Mouse (Mus musculus): ENCODE results near the gene Zswim4.

Zswim4 gene

GRCm38 (mm10) chr8:84180530-84181190 lies 56.2 kb downstream of the Zswim4 start:
- DNase-seq, result no peak

DNA sequence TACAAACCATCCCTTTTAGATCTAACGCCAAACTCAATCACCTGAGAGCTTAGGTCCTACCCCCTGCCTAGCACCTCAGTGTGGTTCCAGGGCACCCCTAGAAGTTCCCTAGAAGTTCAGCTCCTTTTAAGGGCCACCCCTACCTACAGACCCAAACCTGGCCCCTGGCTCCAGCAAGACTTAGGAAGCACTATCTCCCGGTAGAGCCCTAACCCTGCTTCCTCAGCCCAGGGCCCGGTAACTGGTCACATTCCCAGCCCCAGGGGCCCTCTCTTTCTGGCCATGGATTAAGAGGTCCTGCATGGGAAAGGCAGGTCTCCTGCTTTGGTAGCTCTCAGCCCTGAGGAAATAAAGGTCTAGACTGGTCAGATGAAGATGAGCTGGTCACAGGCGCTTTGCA lies 56.9 kb downstream of the Zswim4 start:
- no peak for DNase-seq

- no peak for DNase-seq
These were observed 58.3 kb downstream of the Zswim4 start for GRCm38 (mm10) chr8:84178592-84178991.

DNA sequence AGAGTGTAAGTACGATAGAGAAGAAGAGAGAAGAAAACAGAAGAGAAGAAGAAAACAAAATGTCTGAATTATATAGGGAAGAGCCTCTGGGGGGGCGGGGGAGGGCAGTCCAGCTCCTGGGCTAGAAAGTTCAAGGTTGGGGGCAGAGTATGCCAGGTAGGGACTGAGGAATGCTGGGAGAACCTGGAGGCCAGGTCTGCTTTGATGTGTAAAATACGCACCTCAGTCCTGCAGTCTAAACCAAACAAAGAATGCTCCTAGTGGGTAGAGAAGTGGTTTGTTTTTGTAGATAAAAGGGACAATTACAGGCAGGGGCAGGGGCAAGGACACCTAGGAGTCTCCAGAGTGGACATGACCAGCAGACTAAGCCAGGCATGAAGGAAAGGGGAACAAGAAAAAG lies 59.5 kb downstream of the Zswim4 start:
- no peak for DNase-seq

DNA sequence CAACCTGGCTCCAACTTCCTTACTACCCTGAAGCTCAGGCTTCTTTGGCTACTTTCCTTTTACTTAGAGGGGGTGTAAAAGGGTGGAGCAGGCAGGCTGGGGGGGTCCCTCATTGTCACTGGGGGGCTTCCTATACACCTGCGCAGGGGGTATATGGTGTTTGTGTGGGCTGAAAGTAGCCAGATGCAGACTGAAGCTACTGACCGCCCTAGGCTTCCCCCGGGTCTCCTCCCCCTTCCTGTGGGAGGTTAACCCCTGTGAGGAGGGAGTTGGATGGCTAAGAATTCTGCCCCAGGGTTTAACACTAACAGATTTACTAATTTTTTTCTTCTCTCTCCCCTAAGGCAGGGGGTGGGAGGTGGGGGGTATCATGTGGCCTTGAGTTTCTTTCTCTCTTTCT lies 60.3 kb downstream of the Zswim4 start:
- no peak for DNase-seq

GRCm38 (mm10) chr8:84173861-84174260 lies 63.0 kb downstream of the Zswim4 start:
- DNase-seq, result peak in 1 of 2 experiments; percentile 17

- no peak for DNase-seq
These were observed 66.8 kb downstream of the Zswim4 start for GRCm38 (mm10) chr8:84170096-84170495.

DNA sequence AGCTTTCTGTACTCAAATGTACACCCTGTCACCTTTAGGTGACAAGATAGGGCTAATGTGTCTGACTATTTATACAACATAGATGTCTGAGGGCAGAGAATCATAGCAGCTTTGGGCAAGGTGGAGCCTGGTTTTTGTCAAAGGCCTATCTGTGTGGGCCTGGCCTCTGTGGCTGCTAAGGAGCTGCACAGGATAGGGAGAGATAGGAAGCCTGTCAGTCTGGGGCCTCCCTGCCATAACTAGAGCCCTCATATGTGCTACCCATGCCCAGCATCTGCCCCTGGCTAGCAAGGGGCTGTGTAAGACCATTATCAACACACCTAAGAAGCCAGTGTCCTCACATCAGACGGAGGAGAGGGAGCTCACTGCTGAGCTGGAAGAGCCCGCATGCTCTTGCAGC lies 69.2 kb downstream of the Zswim4 start:
- DNase-seq, result no peak

Measured in spleen, adult 18-20 months (tissue).